Mouse (Mus musculus) heart, embryonic 15.5 days (tissue): ENCODE data around the gene Tubg2. TPM values are rescaled to one million over a fixed set of nuclear protein-coding genes. Genes with fewer than 3 reads are reported as not detected.

Source experiments
- ATAC-seq: fragments of 200-750 bp; cut with Nextera tagmentation; replicated peaks from 2 replicates; pipeline ENCODE4 v1.8.0; 2017; ENCODE audit warnings: low read depth, moderate TSS enrichment; ENCODE audit not compliant: insufficient number of reproducible peaks, insufficient read depth, low FRiP score
- H3K27ac ChIP-seq: fragments of 300-500 bp; sonication (generic); 2 replicates; pipeline ENCODE4 v1.5.1; 2015; ENCODE audit warnings: mild to moderate bottlenecking, inconsistent platforms
- H3K27me3 ChIP-seq: fragments of 300-500 bp; sonication (generic); 2 replicates; pipeline ENCODE4 v1.6.1; 2015; ENCODE audit warnings: inconsistent platforms
- H3K36me3 ChIP-seq: fragments of 300-500 bp; sonication (generic); 2 replicates; pipeline ENCODE4 v1.6.1; 2015; ENCODE audit warnings: mild to moderate bottlenecking, inconsistent platforms
- H3K4me1 ChIP-seq: fragments of 300-500 bp; sonication (generic); replicated peaks from 2 replicates; pipeline ENCODE4 v1.6.1; 2015; ENCODE audit warnings: inconsistent platforms
- H3K4me2 ChIP-seq: fragments of 300-500 bp; sonication (generic); 2 replicates; pipeline ENCODE4 v1.6.1; 2015; ENCODE audit warnings: inconsistent platforms, mild to moderate bottlenecking, moderate library complexity
- H3K4me3 ChIP-seq: fragments of 300-500 bp; sonication (generic); 2 replicates; pipeline ENCODE4 v1.5.1; 2015; ENCODE audit warnings: mild to moderate bottlenecking, inconsistent platforms
- H3K9ac ChIP-seq: fragments of 300-500 bp; sonication (generic); 2 replicates; pipeline ENCODE4 v1.6.1; 2015; ENCODE audit warnings: mild to moderate bottlenecking, inconsistent platforms
- H3K9me3 ChIP-seq: fragments of 300-500 bp; sonication (generic); replicated peaks from 2 replicates; pipeline ENCODE4 v1.6.1; 2016; ENCODE audit warnings: inconsistent platforms
- WGBS: fragments of 180-500 bp; shearing (Covaris S2); methylation state at CpG from one replicate; pipeline ENCODE4 v1.1.7; 2015; ENCODE audit warnings: mixed read lengths; 5-methylcytosine and 5-hydroxymethylcytosine counted together
- microRNA-seq: library from miRNA; unstranded; fragments of <30 nt; microRNA quantifications from one replicate; pipeline ENCODE4, GENCODE M21; 2016
- polyA plus RNA-seq: library from polyadenylated mRNA; unstranded; fragments of >200 nt; fragmentation: Nextera tagmentation; extraction: Ambion mirVana; gene quantifications from 2 replicates; pipeline ENCODE4 v1.2.1, GENCODE M21; 2015

The Tubg2 gene
- polyA plus RNA-seq, 1 experiment from 2014 or later = 2.7 TPM

DNA sequence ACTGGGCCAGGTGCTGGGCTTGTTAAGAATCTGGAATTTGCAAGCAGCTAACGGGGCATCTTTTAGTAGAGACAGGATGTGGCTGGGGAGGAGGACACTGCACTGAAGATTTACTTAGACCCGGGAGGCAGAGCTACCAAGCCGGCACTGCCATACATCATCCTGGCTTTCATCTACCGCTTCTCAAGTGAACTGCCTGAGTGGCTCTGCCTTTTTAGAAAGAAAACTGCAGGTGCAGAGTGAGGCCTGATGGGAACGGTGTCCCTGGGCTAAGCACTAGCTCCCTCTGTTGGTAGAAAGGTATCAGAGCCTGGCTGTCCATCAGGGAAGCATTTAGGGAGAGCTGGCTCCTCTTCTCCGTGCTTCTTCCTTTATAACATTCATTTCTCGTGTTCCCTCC is 45.3 kb downstream of the Tubg2 start:
- no peaks in the 10 kb centered on the region for H3K4me1 ChIP-seq
- WGBS = 21% methylated on average over 7 of the region's 7 CpGs

More for the DNA sequence above, 45.3 kb downstream of the Tubg2 start:
- Histone ChIP-seq H3K4me3 (no peak overlapping the region), H3K27ac (no peak overlapping the region), H3K4me2 (no peak overlapping the region), H3K9me3 (no peaks in the 10 kb centered on the region), H3K27me3 (no peaks in the 10 kb centered on the region), H3K36me3 (peaks cover 68% of the 10 kb centered on the region), H3K9ac (no peak overlapping the region)
- no peak for ATAC-seq

Small RNA genes lying within 50 kb of the gene (microRNA-seq; reads per million reads assigned to microRNA genes)
- not detected for gene Gm27626

Other genes starting within 250 kb of the Tubg2 start
- 50.6 and 60.8 TPM in 2 replicates for gene Stat3, start 216.4 kb upstream of the Tubg2 start, polyA plus RNA-seq
- 429 and 457 TPM in 2 replicates for gene Cavin1, start 185.0 kb upstream of the Tubg2 start, polyA plus RNA-seq
- 54.1 and 54.4 TPM in 2 replicates for gene Atp6v0a1, start 146.5 kb upstream of the Tubg2 start, polyA plus RNA-seq
- gene Naglu, start 85.9 kb upstream of the Tubg2 start, polyA plus RNA-seq = 11.6 and 16.3 TPM in 2 replicates
- gene Hsd17b1, start 77.5 kb upstream of the Tubg2 start, polyA plus RNA-seq = not detected in 2 replicates
- gene Coasy, start 73.3 kb upstream of the Tubg2 start, polyA plus RNA-seq = 26.6 and 29.0 TPM in 2 replicates
- gene Mlx, start 68.6 kb upstream of the Tubg2 start, polyA plus RNA-seq = 34.5 and 38.8 TPM in 2 replicates
- 16.6 and 20.0 TPM in 2 replicates for gene Psmc3ip, start 60.5 kb upstream of the Tubg2 start, polyA plus RNA-seq
- 15.3 and 18.2 TPM in 2 replicates for gene Retreg3, start 36.0 kb upstream of the Tubg2 start, polyA plus RNA-seq
- 62.1 and 71.6 TPM in 2 replicates for gene Tubg1, start 36.0 kb upstream of the Tubg2 start, polyA plus RNA-seq
- gene Cntnap1, start 14.6 kb downstream of the Tubg2 start, polyA plus RNA-seq = 0.50 and 0.85 TPM in 2 replicates
- gene Plekhh3, start 15.4 kb downstream of the Tubg2 start, polyA plus RNA-seq = 10.5 and 13.6 TPM in 2 replicates
- gene Ccr10, start 19.5 kb downstream of the Tubg2 start, polyA plus RNA-seq = 0.28 and 0.38 TPM in 2 replicates
- 13.3 and 15.0 TPM in 2 replicates for gene Ezh1, start 70.6 kb downstream of the Tubg2 start, polyA plus RNA-seq
- 196 and 210 TPM in 2 replicates for gene Ramp2, start 90.1 kb downstream of the Tubg2 start, polyA plus RNA-seq
- 89.1 and 106 TPM in 2 replicates for gene Vps25, start 97.8 kb downstream of the Tubg2 start, polyA plus RNA-seq
- gene Wnk4, start 104.7 kb downstream of the Tubg2 start, polyA plus RNA-seq = 4.1 and 7.2 TPM in 2 replicates
- 0.61 and 0.68 TPM in 2 replicates for gene Cntd1, start 123.1 kb downstream of the Tubg2 start, polyA plus RNA-seq
- 151 and 169 TPM in 2 replicates for gene Coa3, start 123.2 kb downstream of the Tubg2 start, polyA plus RNA-seq
- 114 and 145 TPM in 2 replicates for gene Becn1, start 146.4 kb downstream of the Tubg2 start, polyA plus RNA-seq
- gene Psme3, start 160.3 kb downstream of the Tubg2 start, polyA plus RNA-seq = 89.2 and 109 TPM in 2 replicates
- gene Aoc2, start 169.2 kb downstream of the Tubg2 start, polyA plus RNA-seq = 0.43 and 0.95 TPM in 2 replicates
- gene Aoc3, start 174.7 kb downstream of the Tubg2 start, polyA plus RNA-seq = 1.9 and 2.7 TPM in 2 replicates
- not detected in 2 replicates for gene G6pc, start 211.7 kb downstream of the Tubg2 start, polyA plus RNA-seq